Mouse (Mus musculus) C2C12 (cell line): ENCODE measurements around the gene Fam71b. TPM values are rescaled to one million over a fixed set of nuclear protein-coding genes. Genes with fewer than 3 reads are reported as not detected.

Experiments used
- H3K27me3 ChIP-seq: one replicate; pipeline ENCODE4 v1.6.1; 2011; ENCODE audit not compliant: control insufficient read depth, insufficient read depth, insufficient read length
- H3K36me3 ChIP-seq: one replicate; pipeline ENCODE4 v1.6.1; 2011; ENCODE audit not compliant: control insufficient read depth, insufficient read depth
- H3K4me3 ChIP-seq: one replicate; pipeline ENCODE4 v1.5.1; 2011; ENCODE audit warnings: mild to moderate bottlenecking, control low read depth; ENCODE audit not compliant: poor library complexity, insufficient read depth, severe bottlenecking
- H3K79me2 ChIP-seq: one replicate; pipeline ENCODE4 v1.6.1; 2011; ENCODE audit not compliant: control insufficient read depth, insufficient read depth
- H3K79me3 ChIP-seq: one replicate; pipeline ENCODE4 v1.6.1; 2011; ENCODE audit warnings: low read depth, control low read depth
- H3ac ChIP-seq: one replicate; pipeline ENCODE3; 2011; ENCODE audit warnings: low read depth; ENCODE audit not compliant: control insufficient read depth, insufficient read length
- CEBPB ChIP-seq: IDR thresholded peaks from one replicate; pipeline ENCODE4 v1.6.1; 2011; ENCODE audit warnings: low read depth, mild to moderate bottlenecking, control low read depth, moderate library complexity
- CTCF ChIP-seq: IDR thresholded peaks from one replicate; pipeline ENCODE4 v1.5.1; 2011; ENCODE audit not compliant: control insufficient read depth, insufficient read depth, insufficient read length
- FOSL1 ChIP-seq: IDR thresholded peaks from one replicate; pipeline ENCODE4 v1.8.0; 2011; ENCODE audit warnings: mild to moderate bottlenecking, low read length; ENCODE audit not compliant: poor library complexity, insufficient read depth, severe bottlenecking
- MAX ChIP-seq: IDR thresholded peaks from one replicate; pipeline ENCODE4 v1.6.1; 2011; ENCODE audit warnings: mild to moderate bottlenecking, control low read depth
- MYOD1 ChIP-seq: IDR thresholded peaks from one replicate; pipeline ENCODE4 v1.6.1; 2011; ENCODE audit warnings: low read depth; ENCODE audit not compliant: control insufficient read depth, insufficient read length
- MYOG ChIP-seq: IDR thresholded peaks from one replicate; pipeline ENCODE4 v1.6.1; 2011; ENCODE audit not compliant: control insufficient read depth, insufficient read length; ENCODE audit errors: extremely low read depth
- USF1 ChIP-seq: IDR thresholded peaks from one replicate; pipeline ENCODE4 v1.6.1; 2011; ENCODE audit warnings: low read depth, mild to moderate bottlenecking, control low read depth, moderate library complexity
- polyA plus RNA-seq: library from polyadenylated mRNA; unstranded; fragments of >200 nt; fragmentation: generic; extraction: Trizol; gene quantifications from one replicate; pipeline ENCODE4 v1.2.1, GENCODE M21; 2012; ENCODE audit warnings: missing spikeins

The Fam71b gene
- polyA plus RNA-seq, 1 experiment, result 0.20 TPM

- TF ChIP-seq CTCF (no peak), MAX (no peak), MYOD1 (no peak), CEBPB (no peak), USF1 (no peak)
- H3K79me3 ChIP-seq, result no peaks in the 10 kb centered on the region
These were observed 23.9 kb upstream of the Fam71b start for GRCm38 (mm10) chr11:46372331-46372953.

GRCm38 (mm10) chr11:46373071-46374030 lies 23.0 kb upstream of the Fam71b start:
- H3K79me3 ChIP-seq, result no peaks in the 10 kb centered on the region
- no peak overlapping the region for H3ac ChIP-seq
- no peaks in the 10 kb centered on the region for H3K36me3 ChIP-seq
- TF ChIP-seq MAX, result no peak
- no peak for TF ChIP-seq CTCF
- TF ChIP-seq FOSL1, result no peak
- no peak for TF ChIP-seq MYOG
- TF ChIP-seq MYOD1, result no peak
- no peak for TF ChIP-seq CEBPB
- no peak for TF ChIP-seq USF1
- no peaks in the 10 kb centered on the region for H3K27me3 ChIP-seq
- H3K4me3 ChIP-seq, result no peak overlapping the region
- H3K79me2 ChIP-seq, result no peaks in the 10 kb centered on the region

More at GRCm38 (mm10) chr11:46372331-46372953, 23.9 kb upstream of the Fam71b start:
- Histone ChIP-seq H3K27me3 (no peaks in the 10 kb centered on the region), H3K36me3 (no peaks in the 10 kb centered on the region), H3K79me2 (no peaks in the 10 kb centered on the region), H3K4me3 (no peak overlapping the region), H3ac (no peak overlapping the region)

GRCm38 (mm10) chr11:46375015-46375414 lies 21.3 kb upstream of the Fam71b start:
- H3K36me3 ChIP-seq, result no peaks in the 10 kb centered on the region
- H3K4me3 ChIP-seq, result no peak overlapping the region
- H3ac ChIP-seq, result no peak overlapping the region
- no peaks in the 10 kb centered on the region for H3K79me2 ChIP-seq
- TF ChIP-seq MAX, result no peak
- no peaks in the 10 kb centered on the region for H3K79me3 ChIP-seq
- H3K27me3 ChIP-seq, result no peaks in the 10 kb centered on the region

- H3K79me2 ChIP-seq, result no peaks in the 10 kb centered on the region
- no peaks in the 10 kb centered on the region for H3K36me3 ChIP-seq
- H3ac ChIP-seq, result no peak overlapping the region
- no peak for TF ChIP-seq MYOG
- TF ChIP-seq MAX, result no peak
- TF ChIP-seq USF1, result no peak
- no peak for TF ChIP-seq CEBPB
- TF ChIP-seq CTCF, result no peak
- no peak for TF ChIP-seq FOSL1
- no peak for TF ChIP-seq MYOD1
- no peaks in the 10 kb centered on the region for H3K79me3 ChIP-seq
- no peaks in the 10 kb centered on the region for H3K27me3 ChIP-seq
- no peak overlapping the region for H3K4me3 ChIP-seq
These were observed 19.0 kb upstream of the Fam71b start for GRCm38 (mm10) chr11:46377316-46377715.

- H3K79me2 ChIP-seq, result no peaks in the 10 kb centered on the region
- H3K27me3 ChIP-seq, result no peaks in the 10 kb centered on the region
- no peaks in the 10 kb centered on the region for H3K79me3 ChIP-seq
- no peak overlapping the region for H3K4me3 ChIP-seq
- TF ChIP-seq MYOD1 (no peak), FOSL1 (no peak), CEBPB (no peak), CTCF (no peak), MYOG (no peak), MAX (no peak)
- H3ac ChIP-seq, result no peak overlapping the region
- H3K36me3 ChIP-seq, result no peaks in the 10 kb centered on the region
These were observed 18.3 kb upstream of the Fam71b start for GRCm38 (mm10) chr11:46377819-46378782.
